Mouse (Mus musculus): ENCODE measurements around the gene Pnma5. TPM values are rescaled to one million over a fixed set of nuclear protein-coding genes. Genes with fewer than 3 reads are reported as not detected.
A peak's percentile ranks its signal among the peaks of the same experiment; 100 is the strongest.

Gene Pnma5
- polyA plus RNA-seq, 1 experiment from 2014 or later, result not detected

DNA sequence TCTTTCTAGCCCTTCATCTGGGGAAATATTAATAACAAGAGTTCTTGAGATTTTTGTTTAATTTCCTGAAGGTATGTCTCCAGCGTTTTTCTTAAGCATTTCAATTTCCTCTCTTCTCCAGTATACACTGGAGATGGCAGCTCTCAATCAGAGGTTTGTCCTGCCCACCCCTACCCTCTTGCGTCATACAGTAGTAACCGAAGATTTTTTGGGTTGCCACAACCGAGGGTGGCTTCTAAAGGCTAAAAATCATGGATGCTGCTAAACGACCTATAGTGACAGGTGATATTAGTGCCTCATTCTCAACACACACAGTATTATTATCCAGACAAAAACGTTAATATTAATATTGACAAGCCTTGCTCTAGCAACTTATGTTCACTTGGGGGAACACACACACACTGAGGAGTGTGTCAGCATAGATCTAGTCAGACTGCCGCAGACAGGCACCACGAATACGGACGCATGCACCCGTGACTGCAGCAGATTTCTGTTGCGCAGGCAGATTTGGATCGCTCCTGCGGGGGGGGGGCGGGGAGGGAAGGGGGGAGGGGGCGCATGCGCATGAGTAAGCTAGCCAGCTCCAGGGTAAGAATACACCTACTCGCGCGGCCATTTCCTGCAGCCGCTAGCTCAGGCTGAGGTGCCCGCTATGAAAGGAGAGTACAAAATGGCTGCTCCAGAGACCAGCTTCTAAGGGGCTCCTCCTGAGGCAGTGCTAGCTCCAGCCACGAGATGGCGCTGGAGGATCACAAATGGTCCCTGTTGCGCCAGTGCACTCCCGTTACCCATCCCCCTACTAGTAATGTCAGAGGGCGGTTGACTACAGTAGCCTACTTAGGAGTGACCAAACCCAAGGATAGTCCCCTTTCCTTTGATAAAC lies 29.1 kb downstream of the Pnma5 start:
- Histone ChIP-seq H3K27ac (peak overlapping the region; percentile 56), H3K36me3 (no peaks in the 10 kb centered on the region), H3K9me3 (replicated peaks) (no peaks in the 10 kb centered on the region), H3K4me2 (peak overlapping the region; percentile 65), H3K9ac (peak overlapping the region; percentile 42), H3K4me3 (peak overlapping the region; percentile 44), H3K4me1 (peaks cover 36% of the 10 kb centered on the region), H3K27me3 (replicated peaks) (peaks cover 14% of the 10 kb centered on the region; the same call in 1 of the 2 replicates)
- ATAC-seq, result peak; percentile 96
- WGBS (ENCODE audit: insufficient replicate concordance), result 6% methylated on average over 24 of the region's 27 CpGs

DNA sequence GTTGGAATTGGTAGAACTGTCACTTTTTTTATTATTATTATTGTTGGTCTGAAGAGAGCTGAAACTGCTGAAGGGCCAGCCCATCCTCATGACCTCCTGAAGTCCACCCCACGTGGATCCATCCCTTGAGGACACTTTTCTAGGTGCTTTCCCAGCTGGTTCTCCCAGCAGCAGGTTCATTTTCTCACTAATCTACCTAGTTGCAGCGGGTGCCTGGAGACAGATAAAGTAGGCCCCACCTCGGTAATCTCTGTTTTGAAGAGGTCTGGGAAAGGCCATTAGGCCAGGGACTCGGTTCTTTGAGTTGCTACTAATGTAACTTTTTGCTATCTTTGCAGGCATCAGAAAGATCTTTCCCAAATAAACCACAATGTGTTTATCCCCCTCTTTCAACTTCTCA lies 31.2 kb downstream of the Pnma5 start:
- ATAC-seq, result peak; percentile 40; the same call in 1 of the 2 replicates
- Histone ChIP-seq H3K4me1 (peaks cover 43% of the 10 kb centered on the region), H3K9me3 (replicated peaks) (no peaks in the 10 kb centered on the region), H3K4me3 (no peak overlapping the region), H3K27me3 (replicated peaks) (peaks cover 17% of the 10 kb centered on the region), H3K9ac (no peak overlapping the region), H3K36me3 (no peaks in the 10 kb centered on the region), H3K4me2 (peak overlapping the region; percentile 40), H3K27ac (peak overlapping the region; percentile 71)
- 27% methylated on average over 4 of the region's 4 CpGs for WGBS (ENCODE audit: insufficient replicate concordance)

DNA sequence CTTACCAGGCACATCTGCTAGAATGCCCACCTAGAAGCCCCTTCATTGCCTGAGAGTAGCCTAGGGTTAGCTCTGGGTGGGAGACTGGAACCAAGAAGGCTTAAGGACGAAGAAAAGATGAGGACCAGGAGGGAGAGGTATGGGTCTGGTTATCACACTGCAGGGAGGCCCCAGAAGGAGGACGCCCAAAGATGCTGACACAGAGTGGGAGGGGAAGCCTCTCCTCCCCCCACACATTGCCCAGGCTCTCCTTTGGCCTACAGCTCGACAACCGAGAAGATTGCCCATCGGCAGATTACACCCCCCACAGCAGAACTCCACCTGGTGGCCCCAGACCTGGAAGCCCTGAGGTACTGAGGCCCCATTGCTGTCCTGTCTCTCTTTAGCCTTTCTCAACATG lies 33.8 kb downstream of the Pnma5 start:
- Histone ChIP-seq H3K9me3 (replicated peaks) (no peaks in the 10 kb centered on the region), H3K36me3 (no peaks in the 10 kb centered on the region), H3K4me1 (peaks cover 43% of the 10 kb centered on the region), H3K27ac (peak overlapping the region; percentile 36; the same call in 1 of the 2 replicates), H3K9ac (no peak overlapping the region), H3K4me3 (no peak overlapping the region), H3K4me2 (peak overlapping the region; percentile 31; the same call in 1 of the 2 replicates), H3K27me3 (replicated peaks) (peaks cover 28% of the 10 kb centered on the region)
- peak; percentile 72 for ATAC-seq
- WGBS (ENCODE audit: insufficient replicate concordance), result 52% methylated on average over 5 of the region's 5 CpGs

DNA sequence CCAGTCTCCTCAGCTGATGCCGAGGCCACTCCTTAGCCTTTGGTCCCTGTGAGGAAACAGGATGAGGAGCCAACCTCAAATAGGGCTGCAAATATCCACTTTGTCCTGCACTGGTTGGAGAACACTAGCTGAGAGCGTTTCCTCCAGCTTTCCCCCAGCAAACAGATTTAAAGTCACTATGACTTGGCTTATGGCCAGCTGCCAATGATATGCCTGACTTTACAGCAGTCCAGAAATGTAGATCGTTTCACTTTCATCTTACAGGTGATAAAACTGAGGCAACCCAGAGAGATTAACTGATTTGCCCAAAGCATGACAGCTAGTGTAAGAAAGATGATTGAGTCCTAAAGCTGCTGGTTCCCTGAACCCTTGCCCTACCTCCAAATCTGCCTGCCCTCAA lies 41.4 kb downstream of the Pnma5 start:
- Histone ChIP-seq H3K36me3 (no peaks in the 10 kb centered on the region), H3K9ac (no peak overlapping the region), H3K27me3 (replicated peaks) (peaks cover 35% of the 10 kb centered on the region), H3K4me1 (no peaks in the 10 kb centered on the region), H3K27ac (no peak overlapping the region), H3K4me3 (no peak overlapping the region), H3K4me2 (no peak overlapping the region), H3K9me3 (replicated peaks) (no peaks in the 10 kb centered on the region)
- WGBS (ENCODE audit: insufficient replicate concordance), result 68% methylated on average over 3 of the region's 3 CpGs
- ATAC-seq, result no peak

DNA sequence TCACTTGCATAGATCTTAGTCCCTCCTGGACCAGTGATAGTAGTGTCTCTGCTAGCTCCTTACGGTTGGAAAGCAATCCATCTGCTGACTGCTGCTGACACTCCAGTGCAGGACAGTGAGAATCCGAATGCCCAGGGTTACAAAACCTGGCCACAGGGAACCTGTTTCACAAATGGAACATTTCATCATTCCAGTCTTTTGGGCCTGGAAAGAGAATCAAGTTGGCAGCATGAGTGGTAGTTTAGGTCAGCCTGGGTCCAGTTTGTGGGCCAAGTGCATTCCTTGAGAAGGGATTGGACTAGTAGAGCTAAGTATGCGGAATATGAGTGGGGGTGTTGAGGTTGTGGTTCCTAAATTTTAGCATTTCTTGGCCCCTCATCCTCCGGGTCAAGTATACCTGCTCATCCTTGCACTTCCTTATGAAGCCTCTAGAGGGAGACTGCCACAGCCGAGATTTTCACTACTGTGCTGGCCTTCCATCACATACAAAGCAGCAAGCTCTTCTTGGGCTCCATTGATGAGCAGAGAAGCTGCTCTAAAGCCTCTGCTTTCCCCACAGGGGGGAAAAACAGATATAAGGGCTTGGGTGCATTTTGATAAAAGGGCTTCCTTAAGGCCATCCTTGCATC lies 44.5 kb downstream of the Pnma5 start:
- H3K27me3 ChIP-seq (replicated peaks), result peaks cover 51% of the 10 kb centered on the region
- H3K9ac ChIP-seq, result no peak overlapping the region
- H3K9me3 ChIP-seq (replicated peaks), result no peaks in the 10 kb centered on the region
- no peaks in the 10 kb centered on the region for H3K4me1 ChIP-seq
- WGBS (ENCODE audit: insufficient replicate concordance), result 33% methylated on average over 5 of the region's 5 CpGs
- H3K4me3 ChIP-seq, result no peak overlapping the region
- no peak for ATAC-seq
- H3K4me2 ChIP-seq, result no peak overlapping the region
- no peaks in the 10 kb centered on the region for H3K36me3 ChIP-seq
- no peak overlapping the region for H3K27ac ChIP-seq

DNA sequence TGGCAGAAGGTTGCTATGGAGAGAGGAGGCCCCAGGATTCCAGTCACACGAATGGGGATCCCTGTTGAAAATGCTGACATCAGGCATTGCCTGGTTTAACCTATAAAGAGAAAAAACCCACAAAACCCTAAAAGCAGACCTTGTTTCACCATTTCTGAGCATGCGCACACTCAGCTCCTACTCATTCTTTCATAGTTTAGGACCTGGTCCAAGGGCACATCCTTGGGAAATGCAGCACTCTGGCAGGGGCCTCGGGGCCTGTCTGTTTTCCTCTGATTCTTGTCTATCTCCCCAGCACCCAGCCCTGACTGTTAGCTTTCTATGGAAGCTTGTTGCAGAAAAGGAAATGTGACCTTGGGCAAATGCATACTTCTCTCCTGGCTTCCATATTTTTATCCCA lies 46.3 kb downstream of the Pnma5 start:
- no peak overlapping the region for H3K9ac ChIP-seq
- H3K4me2 ChIP-seq, result no peak overlapping the region
- H3K9me3 ChIP-seq (replicated peaks), result no peaks in the 10 kb centered on the region
- peaks cover 11% of the 10 kb centered on the region; the same call in 1 of the 2 replicates for H3K4me1 ChIP-seq
- no peaks in the 10 kb centered on the region for H3K36me3 ChIP-seq
- no peak overlapping the region for H3K4me3 ChIP-seq
- WGBS (ENCODE audit: insufficient replicate concordance), result 55% methylated on average over 3 of the region's 3 CpGs
- H3K27me3 ChIP-seq (replicated peaks), result peaks cover 57% of the 10 kb centered on the region
- no peak overlapping the region for H3K27ac ChIP-seq
- ATAC-seq, result no peak

DNA sequence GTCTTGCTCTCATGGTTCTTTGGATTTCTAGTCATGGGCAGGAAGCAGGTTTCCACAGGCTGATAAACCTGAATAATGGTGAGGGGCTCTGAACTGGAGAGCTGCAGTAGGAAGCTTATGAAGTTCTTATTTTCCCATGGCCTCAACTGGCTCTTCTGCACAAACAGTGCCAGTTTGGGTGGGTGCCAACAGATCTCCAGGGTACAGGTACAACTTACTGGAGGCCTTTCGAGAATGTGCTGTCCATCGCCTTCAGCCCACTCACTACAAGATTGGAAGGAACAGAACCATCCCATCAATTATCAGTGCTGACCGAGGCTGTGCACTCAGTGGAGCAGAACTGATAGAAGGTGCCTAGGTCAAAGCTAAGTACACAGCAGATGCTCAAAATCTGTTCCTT lies 48.5 kb downstream of the Pnma5 start:
- H3K9me3 ChIP-seq (replicated peaks), result no peaks in the 10 kb centered on the region
- no peak overlapping the region for H3K4me2 ChIP-seq
- H3K36me3 ChIP-seq, result no peaks in the 10 kb centered on the region
- no peak overlapping the region for H3K27ac ChIP-seq
- peaks cover 71% of the 10 kb centered on the region for H3K27me3 ChIP-seq (replicated peaks)
- H3K4me3 ChIP-seq, result no peak overlapping the region
- H3K9ac ChIP-seq, result no peak overlapping the region
- H3K4me1 ChIP-seq, result peaks cover 18% of the 10 kb centered on the region; the same call in 1 of the 2 replicates
- ATAC-seq, result no peak
- 68% methylated on average over 3 of the region's 3 CpGs for WGBS (ENCODE audit: insufficient replicate concordance)

DNA sequence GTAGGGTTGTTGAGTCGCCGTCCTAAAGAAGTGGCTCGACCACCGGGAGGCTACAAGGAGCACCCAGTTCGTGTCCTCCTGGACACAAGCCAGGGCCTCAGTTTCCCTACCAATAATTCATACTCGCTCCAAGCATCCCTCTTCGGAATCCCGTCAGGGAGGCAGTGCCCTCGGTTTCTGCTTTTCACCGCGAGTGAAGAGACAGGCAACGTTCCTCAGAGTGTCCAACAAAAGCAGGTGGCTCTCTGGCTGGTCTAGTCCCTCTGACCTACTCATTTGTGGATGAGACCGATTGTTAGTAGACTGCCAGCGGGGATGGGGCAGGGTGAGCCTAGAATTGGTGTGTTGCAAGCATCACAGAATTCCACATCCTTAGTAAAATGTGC lies 49.4 kb downstream of the Pnma5 start:
- H3K27me3 ChIP-seq (replicated peaks), result peaks cover 73% of the 10 kb centered on the region
- no peak overlapping the region for H3K27ac ChIP-seq
- peak overlapping the region; percentile 22; the same call in 1 of the 2 replicates for H3K9ac ChIP-seq
- H3K9me3 ChIP-seq (replicated peaks), result no peaks in the 10 kb centered on the region
- no peaks in the 10 kb centered on the region for H3K36me3 ChIP-seq
- peak overlapping the region; percentile 41 for H3K4me3 ChIP-seq
- no peak for ATAC-seq
- H3K4me2 ChIP-seq, result peak overlapping the region; percentile 70
- peaks cover 18% of the 10 kb centered on the region; the same call in 1 of the 2 replicates for H3K4me1 ChIP-seq
- WGBS (ENCODE audit: insufficient replicate concordance), result 22% methylated on average over 14 of the region's 14 CpGs

DNA sequence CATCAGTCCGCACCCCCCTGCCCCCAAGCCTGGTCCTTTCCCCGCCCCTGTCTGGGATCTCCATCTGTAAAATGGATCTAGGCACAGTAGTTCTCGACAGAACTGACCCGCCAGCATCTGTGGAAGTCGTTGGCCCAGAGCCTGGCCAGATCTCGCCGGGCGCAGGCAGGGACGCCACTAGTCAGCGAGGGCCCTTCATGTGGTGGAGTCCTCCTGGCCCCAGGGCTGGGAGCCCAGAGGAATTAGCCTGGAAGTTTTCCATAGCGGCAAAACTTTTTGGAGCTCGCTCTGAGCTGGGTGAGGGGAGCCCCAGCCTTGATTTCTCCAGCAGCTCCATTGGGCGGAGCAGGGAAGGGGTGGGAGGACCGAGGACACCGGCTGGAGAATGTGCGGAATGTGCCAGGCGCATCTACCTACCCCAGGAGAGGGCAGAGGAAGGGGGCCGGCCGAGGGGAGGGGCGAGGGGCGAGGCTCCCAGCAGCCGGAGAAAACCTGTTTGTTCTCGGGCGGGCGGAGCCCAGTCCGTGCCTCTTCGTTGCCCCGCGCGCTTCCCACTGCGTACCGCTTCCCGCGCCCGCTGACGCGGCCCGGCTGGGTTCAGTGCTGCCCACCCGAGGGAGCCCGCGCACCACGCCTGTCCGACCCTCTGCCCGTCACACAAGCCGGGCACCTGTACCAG lies 49.9 kb downstream of the Pnma5 start, which contains the start of gene Zfp185:
Gene Zfp185, plus strand, starts transcription at position 499 of the 679 bp plus-strand sequence.
- Histone ChIP-seq H3K4me1 (peaks cover 18% of the 10 kb centered on the region; the same call in 1 of the 2 replicates), H3K9me3 (replicated peaks) (no peaks in the 10 kb centered on the region), H3K9ac (peak within 1 kb of the TSS; percentile 22; the same call in 1 of the 2 replicates), H3K36me3 (no peaks in the 10 kb centered on the region), H3K4me3 (peak within 1 kb of the TSS; percentile 41), H3K27ac (no peak within 1 kb of the TSS), H3K27me3 (replicated peaks) (peaks cover 73% of the 10 kb centered on the region), H3K4me2 (peak within 1 kb of the TSS; percentile 70)
- peak; percentile 55 for ATAC-seq
- 8% methylated on average over 39 of the region's 45 CpGs for WGBS (ENCODE audit: insufficient replicate concordance)

DNA sequence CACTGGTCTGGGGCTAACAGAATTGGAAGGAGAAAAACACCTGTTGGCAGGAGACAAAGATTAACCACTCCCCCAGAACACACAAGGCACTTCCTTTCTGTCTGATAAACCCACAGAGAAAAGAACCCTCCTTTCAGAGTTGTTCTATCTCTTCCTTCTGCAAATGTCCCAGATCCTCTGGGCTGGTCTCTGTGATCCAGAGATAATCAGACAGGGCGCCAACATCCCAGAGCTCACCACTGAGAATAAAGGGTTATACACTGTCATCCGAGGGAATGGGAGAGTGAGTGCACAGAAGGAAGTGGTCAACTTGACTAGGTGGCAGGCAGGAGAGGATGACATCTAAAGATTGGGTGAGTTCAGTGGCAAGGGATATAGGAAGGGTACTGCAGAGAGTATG lies 51.3 kb downstream of the Pnma5 start:
- no peak overlapping the region for H3K9ac ChIP-seq
- ATAC-seq, result peak; percentile 53
- H3K4me3 ChIP-seq, result no peak overlapping the region
- H3K4me1 ChIP-seq, result peaks cover 18% of the 10 kb centered on the region; the same call in 1 of the 2 replicates
- 26% methylated on average over 2 of the region's 2 CpGs for WGBS (ENCODE audit: insufficient replicate concordance)
- H3K9me3 ChIP-seq (replicated peaks), result no peaks in the 10 kb centered on the region
- H3K4me2 ChIP-seq, result no peak overlapping the region
- H3K36me3 ChIP-seq, result no peaks in the 10 kb centered on the region
- no peak overlapping the region for H3K27ac ChIP-seq
- peaks cover 62% of the 10 kb centered on the region for H3K27me3 ChIP-seq (replicated peaks)

All from liver, embryonic 12.5 days (tissue).